Mouse (Mus musculus): Measurements from ENCODE around the gene Hoga1.

Gene Hoga1

DNA sequence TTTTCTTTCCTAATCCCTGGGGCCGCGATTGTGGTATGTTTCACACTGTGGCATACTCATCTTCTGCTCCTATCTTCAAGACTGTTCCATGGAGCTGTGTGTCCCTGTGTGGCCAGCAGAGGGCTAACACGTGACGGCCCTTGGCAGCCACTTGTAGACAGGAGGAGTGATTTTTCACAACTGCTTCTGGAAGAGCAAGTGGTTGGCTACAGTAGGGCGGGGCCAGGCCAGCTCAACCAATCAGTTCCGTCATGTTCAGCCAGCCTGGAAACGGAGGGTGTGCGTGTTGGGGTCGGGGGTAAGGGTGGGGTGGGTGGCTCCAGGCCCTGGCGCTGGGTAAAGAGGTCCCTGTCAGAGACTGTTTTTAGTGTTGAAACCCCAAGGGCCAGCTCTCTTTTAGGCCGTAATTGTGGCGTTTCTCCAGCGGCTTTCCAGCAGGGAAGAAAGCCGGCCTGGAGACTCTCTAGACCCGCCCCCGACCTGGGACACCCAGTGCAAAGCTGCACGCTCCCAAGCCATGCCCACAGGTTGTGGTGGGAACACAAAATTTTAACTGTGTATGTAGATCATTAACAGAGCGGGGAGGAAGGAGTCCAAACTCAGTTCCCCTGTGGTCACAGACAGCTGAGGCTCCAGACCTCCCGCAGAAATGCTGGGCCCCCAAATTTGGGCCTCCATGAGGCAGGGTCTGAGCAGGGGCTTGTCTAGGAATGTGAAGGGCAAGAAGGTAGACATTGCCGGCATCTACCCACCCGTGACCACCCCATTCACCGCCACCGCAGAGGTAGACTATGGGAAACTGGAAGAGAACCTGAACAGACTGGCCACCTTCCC, at the start of gene Hoga1:
TSS of gene Hoga1 (plus strand) at position 342 of the 834 bp plus-strand sequence.
- in situ Hi-C loops (cut with MboI; ENCODE audit: low pct_unique_long_range_greater_than_20kb in 1 of 2, low sequenced_read_pairs in 2 of 2, unreplicated experiment in 1 of 2), result no loop called here

DNA sequence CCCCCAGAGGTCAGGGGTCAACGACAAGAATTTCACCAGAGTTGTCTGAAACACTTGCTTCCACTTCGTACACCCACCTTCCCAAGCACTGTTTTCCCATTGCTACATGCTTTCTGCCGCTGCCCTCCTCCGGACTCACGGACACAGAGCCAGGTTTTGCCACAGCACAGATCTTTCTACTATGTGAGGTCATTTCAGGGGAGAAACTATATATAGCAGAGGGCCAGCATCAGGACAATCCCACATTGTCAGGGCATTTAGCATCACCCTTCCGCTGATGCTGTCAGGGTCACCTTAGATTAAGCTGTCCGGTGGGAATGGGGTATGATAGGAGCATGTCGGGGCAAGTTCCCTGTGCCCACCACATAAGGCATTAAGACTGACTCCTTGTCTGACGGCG, 48.3 kb upstream of the Hoga1 start:
- in situ Hi-C loops (cut with MboI; ENCODE audit: low pct_unique_long_range_greater_than_20kb in 1 of 2, low sequenced_read_pairs in 2 of 2, unreplicated experiment in 1 of 2), result no loop called here

DNA sequence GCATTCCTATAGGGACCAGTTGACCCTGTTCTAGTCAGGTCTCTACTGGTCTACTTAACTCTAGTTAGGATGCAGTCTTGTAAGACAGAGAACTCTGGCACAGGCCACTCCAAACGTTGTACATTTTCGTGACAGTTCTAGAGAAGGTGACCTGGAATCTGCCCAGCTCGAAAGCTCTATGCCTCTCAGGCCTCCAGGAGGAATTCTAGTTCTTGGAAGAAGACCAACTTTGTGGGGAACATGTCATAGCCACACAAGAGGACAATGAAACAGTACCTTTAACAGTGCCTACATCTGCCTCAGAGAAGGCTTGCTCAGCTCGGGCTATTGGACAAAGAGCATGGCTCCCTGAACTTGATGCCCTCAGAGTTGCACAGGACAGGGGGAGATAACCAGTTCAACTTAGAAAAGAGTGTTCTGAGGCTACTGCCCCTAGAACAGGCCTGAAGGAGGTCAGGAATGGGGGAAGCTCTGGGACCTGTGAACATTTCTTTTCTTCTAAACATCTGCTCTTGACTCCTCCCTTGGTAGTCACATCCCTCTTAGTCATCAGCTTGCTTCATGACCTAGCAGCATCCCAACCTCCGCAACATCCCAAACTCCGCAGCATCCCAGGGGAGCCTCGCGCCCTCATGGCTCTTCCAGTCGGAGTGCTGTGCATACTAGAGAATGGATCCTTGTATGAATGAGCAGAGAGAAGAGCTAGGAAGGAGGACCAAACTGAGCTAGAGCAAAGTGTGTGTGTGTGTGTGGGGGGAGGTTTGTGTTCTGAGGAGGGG, 46.5 kb upstream of the Hoga1 start:
- in situ Hi-C loops (cut with MboI; ENCODE audit: low pct_unique_long_range_greater_than_20kb in 1 of 2, low sequenced_read_pairs in 2 of 2, unreplicated experiment in 1 of 2), result no loop called here

DNA sequence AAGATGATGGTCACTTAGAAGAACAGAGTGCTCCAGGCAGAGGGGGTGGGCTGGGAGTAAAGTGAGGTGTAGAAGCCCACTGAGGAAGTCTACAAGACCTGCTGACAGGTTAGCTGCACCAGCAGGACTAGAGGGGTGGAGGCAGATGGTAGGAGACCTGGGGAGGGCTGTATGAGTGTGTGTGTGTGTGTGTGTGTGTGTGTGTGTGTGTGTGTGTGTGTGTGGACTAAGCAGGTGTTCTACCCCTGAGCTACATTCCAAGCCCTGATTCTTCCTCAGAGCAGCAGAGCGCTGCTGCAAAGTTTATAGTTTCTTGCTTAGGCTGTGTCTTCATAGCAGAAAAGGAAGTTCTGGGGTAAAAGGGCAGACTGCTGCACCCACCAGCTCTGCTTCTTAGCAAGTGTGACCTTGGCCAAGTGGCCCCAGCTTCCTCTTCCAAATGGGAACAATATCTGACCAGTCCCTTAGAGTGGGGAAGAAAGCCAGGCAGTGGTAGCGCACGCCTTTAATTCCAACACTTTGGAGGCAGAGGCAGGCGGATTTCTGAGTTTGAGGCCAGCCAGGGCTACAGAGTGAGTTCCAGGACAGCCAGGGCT, 45.6 kb upstream of the Hoga1 start:
- in situ Hi-C loops (cut with MboI; ENCODE audit: low pct_unique_long_range_greater_than_20kb in 1 of 2, low sequenced_read_pairs in 2 of 2, unreplicated experiment in 1 of 2), result no loop called here

DNA sequence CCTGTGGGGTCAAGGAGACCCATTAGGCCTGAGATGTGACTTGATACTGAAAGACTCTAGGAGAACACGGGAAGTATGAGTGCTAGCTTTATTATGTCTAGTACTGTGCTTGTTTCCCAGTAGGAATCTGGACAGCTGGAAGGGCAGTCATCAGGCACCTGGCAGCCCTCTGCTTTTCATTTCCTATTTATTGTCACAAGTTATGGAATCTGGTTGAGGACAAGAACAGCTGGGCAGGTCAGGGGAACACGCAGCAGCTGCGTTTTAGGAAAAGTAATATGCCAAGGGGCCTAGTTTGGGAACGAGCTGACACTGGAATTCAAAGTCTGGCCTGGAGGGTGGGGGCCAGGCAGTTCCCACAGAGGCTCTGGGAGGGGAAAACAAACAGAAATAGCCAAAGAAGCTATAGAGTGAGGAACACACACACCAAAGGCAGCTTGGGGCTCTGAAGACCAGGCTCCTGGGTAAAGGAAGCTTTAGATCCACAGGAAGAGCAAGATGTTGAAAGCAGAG, 44.9 kb upstream of the Hoga1 start:
- in situ Hi-C loops (cut with MboI; ENCODE audit: low pct_unique_long_range_greater_than_20kb in 1 of 2, low sequenced_read_pairs in 2 of 2, unreplicated experiment in 1 of 2), result no loop called here

DNA sequence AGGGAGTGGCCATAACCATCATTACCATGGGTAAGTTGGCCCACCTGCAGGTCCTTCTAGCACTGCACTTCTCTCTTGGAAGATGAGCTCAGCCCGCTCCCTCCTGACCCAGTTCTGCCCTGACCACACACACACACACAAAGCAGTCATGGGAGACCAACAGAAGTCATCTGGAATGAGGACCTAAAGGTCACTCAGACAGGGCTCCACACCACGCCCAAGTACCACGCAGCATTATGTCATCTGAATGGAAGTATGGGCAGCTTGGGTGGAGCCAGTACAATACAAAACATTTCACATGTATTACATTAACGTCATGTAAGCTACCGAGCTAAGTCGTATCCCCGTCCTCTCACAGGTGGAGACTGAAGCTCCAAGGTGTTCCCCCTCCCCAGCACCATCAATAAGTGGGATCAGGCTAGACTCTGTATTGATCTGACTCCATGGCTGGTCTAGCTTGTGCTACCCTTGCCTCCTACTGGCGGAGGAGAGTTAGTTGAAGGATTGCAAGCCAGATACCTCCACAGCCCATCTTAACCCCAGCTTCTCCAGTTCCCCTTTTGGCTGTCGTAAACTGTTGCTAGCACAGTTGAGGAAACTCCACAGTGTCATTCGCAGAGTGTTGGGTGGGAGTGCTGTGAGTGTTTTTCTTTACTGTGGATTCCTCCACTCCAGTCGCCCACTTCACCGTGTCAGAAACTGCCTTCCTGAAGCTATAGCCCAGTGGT, 44.0 kb upstream of the Hoga1 start:
- in situ Hi-C loops (cut with MboI; ENCODE audit: low pct_unique_long_range_greater_than_20kb in 1 of 2, low sequenced_read_pairs in 2 of 2, unreplicated experiment in 1 of 2), result no loop called here

DNA sequence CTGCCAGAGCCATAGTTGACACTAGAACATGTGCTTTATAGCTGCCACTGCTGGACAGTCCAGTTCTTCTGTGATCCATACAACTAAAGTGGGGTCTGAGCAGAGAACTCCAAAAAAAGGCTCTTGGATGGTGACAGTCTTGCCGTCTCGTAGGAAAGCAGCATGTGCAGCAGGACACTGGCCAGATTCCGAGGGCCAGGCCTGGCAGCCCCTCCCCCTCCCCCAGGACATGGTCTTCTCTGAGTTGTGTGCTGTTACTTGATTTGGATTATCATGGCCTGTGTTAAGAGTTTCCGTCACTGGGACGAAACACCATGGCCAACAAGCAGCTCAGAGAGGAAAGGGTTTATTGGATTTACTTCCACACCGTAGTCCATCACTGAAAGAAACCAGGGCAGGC, 41.2 kb upstream of the Hoga1 start:
- in situ Hi-C loops (cut with MboI; ENCODE audit: low pct_unique_long_range_greater_than_20kb in 1 of 2, low sequenced_read_pairs in 2 of 2, unreplicated experiment in 1 of 2), result no loop called here

DNA sequence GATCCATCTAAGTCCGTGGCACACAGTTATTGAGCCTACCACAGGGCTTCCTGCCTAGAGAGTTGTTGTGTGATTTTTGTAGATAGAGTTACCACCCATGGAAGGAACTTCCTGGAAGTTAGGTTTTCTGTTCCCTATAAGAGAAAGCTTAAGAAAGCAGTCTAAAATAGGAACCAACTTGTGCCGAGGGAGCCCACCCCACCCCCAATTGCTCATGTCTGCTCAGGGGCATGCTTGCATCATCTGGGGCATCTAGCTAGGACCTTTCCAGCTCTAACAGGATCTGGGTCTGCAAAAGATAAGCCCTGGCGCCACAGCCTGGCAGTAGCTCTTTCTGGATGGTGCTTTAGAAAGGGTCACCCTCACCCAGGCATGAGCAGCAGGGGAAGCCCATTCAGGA, 39.8 kb upstream of the Hoga1 start:
- in situ Hi-C loops (cut with MboI; ENCODE audit: low pct_unique_long_range_greater_than_20kb in 1 of 2, low sequenced_read_pairs in 2 of 2, unreplicated experiment in 1 of 2), result no loop called here

DNA sequence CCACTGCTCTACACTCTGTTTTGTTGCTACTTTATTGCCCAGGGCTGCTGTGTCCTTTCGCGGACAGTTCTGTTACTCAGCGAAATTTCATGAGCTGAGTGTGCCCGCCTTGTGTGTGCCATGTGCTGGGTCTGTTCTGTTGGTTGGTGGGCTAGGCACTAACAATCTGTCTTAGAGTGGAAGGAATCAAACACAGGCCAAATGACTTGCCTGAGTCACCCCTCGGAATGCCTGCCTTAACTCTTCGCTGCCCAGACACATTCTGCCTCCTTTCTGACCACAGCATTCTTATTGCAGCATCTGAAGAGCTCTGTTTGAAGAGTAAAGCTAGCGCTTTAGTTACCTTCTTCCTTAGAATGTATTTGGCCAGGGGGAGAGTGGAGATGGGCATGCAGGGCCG, 38.8 kb upstream of the Hoga1 start:
- in situ Hi-C loops (cut with MboI; ENCODE audit: low pct_unique_long_range_greater_than_20kb in 1 of 2, low sequenced_read_pairs in 2 of 2, unreplicated experiment in 1 of 2), result no loop called here

DNA sequence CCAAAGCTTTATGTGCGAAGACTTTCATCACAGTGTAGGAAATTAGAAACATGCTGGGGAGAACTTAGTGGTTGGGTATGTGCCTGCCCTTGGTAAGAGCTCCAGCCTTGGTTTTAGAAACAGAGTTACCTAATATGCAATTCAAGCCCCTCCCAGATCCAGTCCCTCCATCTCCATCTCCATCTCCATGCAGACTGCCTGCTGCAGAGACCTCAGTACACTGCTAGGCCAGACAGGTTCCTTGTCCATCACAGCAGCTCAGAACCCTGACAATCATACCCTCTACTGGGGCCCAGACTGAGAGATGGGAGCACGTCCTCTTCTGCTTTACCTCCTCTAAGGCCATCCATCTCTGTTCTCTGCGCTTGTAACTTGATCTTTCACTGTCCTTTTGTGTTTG, 36.8 kb upstream of the Hoga1 start:
- in situ Hi-C loops (cut with MboI; ENCODE audit: low pct_unique_long_range_greater_than_20kb in 1 of 2, low sequenced_read_pairs in 2 of 2, unreplicated experiment in 1 of 2), result no loop called here

DNA sequence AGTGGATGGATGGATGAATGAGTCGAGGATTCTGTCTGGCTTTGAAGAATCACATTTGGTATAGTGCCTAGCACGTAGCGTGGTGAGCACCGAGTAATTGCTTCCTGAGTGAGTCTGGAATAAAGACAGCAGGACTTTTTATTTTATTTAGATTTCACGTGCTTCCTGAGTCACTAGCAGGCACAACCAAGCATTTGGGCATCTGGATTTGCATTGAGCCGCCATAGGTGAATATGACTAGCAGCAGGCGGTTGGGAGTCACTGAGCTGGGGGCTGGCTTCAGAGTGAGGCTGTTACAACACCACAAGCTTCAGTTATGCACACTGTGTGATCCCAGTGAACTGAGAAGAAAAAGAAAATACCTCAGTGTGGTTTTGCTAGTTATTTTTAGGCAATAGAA, 36.3 kb upstream of the Hoga1 start:
- in situ Hi-C loops (cut with MboI; ENCODE audit: low pct_unique_long_range_greater_than_20kb in 1 of 2, low sequenced_read_pairs in 2 of 2, unreplicated experiment in 1 of 2), result no loop called here

DNA sequence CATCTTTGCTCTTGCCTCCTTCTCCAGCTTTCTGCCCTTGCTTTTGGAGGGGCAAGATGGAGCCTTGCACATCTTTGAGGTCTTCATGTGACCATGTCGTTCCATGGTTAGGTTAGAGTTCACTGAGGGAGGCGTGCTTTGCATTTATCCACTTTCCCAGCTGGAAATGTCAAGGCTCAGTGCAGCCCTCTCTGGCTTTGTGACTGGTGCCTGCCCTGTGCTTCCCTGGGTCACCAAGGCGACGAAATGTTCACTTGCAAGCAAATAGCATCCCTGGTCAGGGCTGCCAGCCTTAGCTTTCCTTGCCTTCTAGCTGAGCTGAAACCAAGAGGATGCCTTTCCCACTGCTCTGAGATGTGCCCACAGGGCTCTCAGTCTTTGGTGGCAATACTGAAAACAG, 35.0 kb upstream of the Hoga1 start:
- in situ Hi-C loops (cut with MboI; ENCODE audit: low pct_unique_long_range_greater_than_20kb in 1 of 2, low sequenced_read_pairs in 2 of 2, unreplicated experiment in 1 of 2), result no loop called here

DNA sequence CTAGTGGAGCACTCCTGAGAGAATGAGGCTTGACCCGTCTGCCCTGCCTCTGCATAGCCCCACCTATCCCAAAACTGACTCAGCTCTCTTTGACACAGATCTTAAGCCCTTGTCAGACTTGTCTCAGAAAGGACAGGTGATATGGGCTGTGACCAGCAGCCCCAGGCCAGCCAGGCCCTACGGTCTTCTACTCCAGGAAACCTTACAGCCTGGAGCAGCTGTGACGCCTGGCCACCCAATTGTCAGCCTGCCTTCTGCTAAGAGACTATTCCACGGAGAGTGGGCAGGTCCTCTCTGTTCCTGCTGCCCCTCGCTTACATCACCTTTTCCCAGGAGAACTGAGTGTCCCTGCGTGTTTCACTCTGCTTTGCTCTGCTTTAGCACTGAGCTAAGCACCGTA, 34.3 kb upstream of the Hoga1 start:
- in situ Hi-C loops (cut with MboI; ENCODE audit: low pct_unique_long_range_greater_than_20kb in 1 of 2, low sequenced_read_pairs in 2 of 2, unreplicated experiment in 1 of 2), result no loop called here

DNA sequence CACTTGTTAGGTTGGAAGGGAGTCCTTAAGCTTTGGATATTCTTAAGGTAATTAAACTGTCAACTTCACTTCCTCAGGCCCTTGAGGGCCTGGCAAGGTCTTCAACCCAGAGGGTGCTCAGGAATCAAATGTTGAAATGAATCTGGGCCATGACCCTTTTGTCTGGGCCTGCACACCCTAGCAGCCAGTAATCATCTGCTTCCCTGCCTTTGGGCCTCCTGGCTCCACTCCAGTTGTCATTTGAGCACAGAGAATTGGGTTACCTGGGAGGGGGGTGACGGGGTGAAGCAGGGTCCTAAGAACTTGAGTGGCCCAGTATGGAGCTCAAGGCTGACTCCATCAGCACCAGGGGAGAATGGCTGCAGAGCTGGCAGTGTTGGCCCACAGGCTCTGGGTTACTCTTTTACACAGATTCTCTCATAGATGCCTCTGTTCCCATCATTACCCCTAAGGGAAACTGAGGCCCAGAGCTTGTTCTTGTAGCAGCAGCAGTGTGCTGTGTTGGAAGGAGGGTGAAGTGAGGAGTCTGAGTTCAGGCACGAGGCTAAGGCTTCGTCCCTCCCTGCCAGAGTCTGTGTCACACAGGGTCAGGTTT, 31.1 kb upstream of the Hoga1 start:
- in situ Hi-C loops (cut with MboI; ENCODE audit: low pct_unique_long_range_greater_than_20kb in 1 of 2, low sequenced_read_pairs in 2 of 2, unreplicated experiment in 1 of 2), result no loop called here

DNA sequence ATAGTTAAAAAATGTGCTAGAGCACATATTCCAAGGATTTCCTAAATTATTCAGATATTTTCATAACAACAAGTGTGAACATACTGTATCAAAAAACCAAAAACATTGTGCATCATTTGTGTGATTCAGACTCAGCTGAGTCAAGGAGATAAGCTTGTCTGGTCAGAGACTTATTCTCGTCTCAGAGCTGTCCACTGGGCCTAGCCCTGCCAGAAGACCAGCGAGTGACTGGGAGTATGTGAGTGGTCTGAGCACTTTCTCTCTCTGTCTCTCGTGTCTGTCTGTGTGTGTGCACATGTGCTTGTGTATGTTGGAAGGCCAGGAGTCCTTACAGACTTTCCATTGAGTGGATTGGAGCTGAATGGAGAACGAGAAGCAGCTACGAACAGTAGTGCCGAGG, 30.4 kb upstream of the Hoga1 start:
- in situ Hi-C loops (cut with MboI; ENCODE audit: low pct_unique_long_range_greater_than_20kb in 1 of 2, low sequenced_read_pairs in 2 of 2, unreplicated experiment in 1 of 2), result no loop called here

DNA sequence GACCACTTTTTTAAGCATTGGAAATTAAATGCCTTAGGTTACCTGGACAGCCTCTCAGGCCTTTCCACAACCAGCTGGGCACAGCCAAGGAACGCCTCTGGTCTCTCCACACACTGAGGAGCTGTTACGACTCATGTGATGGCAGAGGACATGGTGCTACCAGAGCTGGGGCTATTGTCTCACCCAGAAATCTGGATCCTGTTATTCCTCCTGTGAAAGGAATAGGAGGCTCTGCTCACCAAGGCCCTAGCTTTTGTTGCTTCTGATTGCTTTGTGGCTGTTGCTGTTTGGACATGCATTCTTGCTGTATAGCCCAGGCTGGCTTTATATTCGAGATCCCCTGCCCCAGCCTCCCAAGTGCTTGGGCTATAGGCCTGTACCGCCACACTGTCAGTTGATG, 29.2 kb upstream of the Hoga1 start:
- in situ Hi-C loops (cut with MboI; ENCODE audit: low pct_unique_long_range_greater_than_20kb in 1 of 2, low sequenced_read_pairs in 2 of 2, unreplicated experiment in 1 of 2), result no loop called here

DNA sequence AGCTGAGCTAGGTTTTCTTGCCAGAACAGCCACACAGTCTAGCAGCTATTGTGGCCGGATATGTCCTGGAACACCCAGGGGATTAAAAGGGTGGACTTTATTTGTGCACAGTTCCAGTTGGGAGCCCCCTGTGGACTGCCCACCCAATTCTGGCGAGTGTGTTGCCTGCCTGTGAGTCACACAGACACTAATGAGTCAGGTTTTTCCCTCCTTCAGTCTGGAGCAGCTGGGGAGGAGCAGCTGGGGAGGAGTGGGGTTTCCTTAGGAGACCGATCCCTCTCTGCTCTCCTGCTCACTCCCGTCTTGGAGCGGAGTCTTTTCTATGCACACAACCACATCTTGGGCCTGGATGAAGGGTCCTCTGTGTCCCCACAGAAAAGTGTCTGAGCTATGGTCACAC, 28.6 kb upstream of the Hoga1 start:
- in situ Hi-C loops (cut with MboI; ENCODE audit: low pct_unique_long_range_greater_than_20kb in 1 of 2, low sequenced_read_pairs in 2 of 2, unreplicated experiment in 1 of 2), result no loop called here

DNA sequence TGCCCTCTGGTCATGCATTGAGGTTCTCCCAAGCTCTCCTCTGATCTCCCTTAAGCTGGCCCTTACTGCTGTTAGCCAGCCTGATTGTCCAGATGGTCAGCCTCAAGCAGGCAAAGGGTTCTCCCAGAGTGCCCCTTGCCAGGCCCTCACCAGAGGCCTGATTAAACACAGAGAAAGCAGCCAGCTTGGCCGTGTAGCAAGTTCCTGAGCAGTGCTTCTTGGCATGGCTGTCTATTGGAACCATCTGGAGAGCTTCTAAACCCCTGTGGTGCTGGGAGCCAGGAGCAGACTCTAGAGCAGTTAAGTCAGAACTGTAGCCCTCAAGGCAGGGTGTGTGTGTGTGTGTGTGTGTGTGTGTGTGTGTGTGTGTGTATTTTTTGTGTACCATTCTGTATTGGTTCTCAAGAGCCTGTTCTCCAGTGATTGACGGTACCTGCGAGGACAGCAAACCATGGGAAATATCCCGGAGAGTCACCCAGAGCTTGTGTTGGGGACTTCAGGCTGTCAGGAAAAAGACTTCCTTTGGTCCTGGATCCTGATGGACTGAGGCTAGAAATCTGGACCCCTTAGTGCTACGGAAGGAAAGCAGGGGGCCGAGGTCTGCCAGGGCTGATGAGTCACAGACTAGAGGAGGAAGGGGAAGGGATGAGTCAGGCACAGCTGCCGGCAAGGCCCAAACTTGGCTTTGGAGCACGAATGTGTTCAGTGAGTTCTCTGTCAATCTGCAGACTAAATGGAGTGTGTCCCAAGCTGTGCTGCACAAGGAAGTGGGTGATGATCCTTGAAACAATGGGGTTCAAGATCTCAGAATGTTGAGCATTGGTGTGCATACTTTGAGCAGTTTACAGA, 27.8 kb upstream of the Hoga1 start:
- in situ Hi-C loops (cut with MboI; ENCODE audit: low pct_unique_long_range_greater_than_20kb in 1 of 2, low sequenced_read_pairs in 2 of 2, unreplicated experiment in 1 of 2), result no loop called here

All from mouse embryonic stem cell (cell line).